Mouse (Mus musculus) spleen, postnatal 10 days (tissue): ENCODE measurements around the gene Plgrkt.
A peak's percentile ranks its signal among the peaks of the same experiment; 100 is the strongest.
"Not testable (repeated sequence)": the region's sequence is repeated elsewhere in the genome, so short reads cannot be mapped to it uniquely, and the experiment has no call there.

ENCODE experiments used
- DNase-seq, 2 experiments: peaks; one replicate each; pipeline ENCODE4 v3.0.0; 2021 to 2022; ENCODE audit warnings: low spot score in 2 of 2

Plgrkt gene

GRCm38 (mm10) chr19:29366969-29367622, at the start of gene Plgrkt, which contains the start of gene Cd274:
Gene Plgrkt, minus strand, starts transcription at chr19:29367390.
Gene Cd274, plus strand, starts transcription at chr19:29367455.
- DNase-seq = peak; percentile 75 to 92

DNA sequence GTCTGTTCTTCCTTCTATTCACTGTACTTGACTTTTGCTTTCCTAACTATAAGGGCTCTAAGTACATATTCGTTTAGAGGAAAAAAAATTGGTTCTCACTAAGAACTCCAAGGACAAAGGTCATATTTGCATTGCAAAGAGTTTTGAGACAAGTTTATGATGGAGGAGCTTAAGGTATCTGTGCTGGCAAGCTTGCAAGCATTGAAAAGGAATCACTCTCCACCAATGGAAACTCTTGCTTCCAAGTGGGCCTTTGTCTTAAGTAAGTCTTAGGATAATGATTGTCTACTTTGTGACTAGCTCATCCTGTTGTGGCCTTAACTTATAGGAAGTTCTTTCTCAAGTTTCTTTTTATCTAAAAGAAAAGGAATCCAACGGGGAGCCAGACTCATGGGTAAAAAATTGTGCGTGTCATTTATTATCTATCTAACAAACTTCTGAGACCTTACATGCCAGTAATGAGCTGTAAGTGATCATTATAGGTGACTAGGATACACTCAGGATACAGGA, 49.3 kb upstream of the Plgrkt start:
- no peak for DNase-seq

- not testable (repeated sequence) for DNase-seq
Measured at GRCm38 (mm10) chr19:29414917-29415316, 47.7 kb upstream of the Plgrkt start.

- DNase-seq = no peak
Measured at GRCm38 (mm10) chr19:29414513-29414912, 47.3 kb upstream of the Plgrkt start.

DNA sequence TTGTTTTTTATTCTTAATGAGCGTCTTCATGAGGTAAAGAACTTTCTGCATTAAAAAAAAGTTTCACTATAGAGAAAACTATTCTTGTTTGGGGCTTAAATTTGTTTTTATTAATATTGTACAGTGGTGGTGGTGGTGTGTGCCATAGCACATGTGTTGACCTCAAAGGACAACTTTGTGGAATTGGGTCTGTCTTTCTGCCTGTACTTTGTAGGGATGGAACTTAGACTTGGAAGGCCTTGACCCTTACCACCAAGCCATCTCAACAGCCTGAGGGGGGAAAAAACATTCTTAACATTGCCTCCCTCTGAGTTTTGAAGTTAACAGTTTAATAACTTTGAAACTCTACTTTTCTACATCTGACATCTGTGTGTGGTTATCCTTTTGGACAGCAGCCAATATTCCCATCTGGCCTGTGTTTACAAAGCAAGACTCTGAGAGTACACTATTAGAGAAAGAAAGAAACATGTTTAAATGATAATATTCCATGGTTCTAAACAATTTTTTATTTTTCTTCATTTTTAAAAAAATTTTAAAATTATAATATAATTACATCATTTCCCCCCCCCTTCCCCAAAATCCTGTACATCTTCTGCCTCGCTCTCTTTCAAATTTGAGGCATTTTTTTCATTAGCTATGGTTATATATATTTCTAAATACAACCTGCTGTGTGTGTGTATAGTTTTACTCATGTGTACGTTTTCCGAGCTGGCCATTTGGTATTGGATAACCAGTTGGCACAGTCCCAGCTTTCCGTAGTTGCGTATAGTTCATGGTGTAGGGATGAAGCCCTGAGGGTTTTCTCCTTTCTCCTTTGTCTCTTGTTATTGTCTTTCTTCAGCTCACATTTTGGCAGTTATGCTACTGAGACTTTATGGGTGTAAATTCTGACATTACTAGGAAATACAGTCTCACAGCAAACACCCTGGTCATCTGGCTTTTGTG, 45.6 kb upstream of the Plgrkt start:
- no peak for DNase-seq

GRCm38 (mm10) chr19:29410619-29411018, 43.4 kb upstream of the Plgrkt start, which contains the start of gene Pdcd1lg2:
Gene Pdcd1lg2, plus strand, starts transcription at chr19:29410919.
- DNase-seq = no peak

- no peak for DNase-seq
Measured at GRCm38 (mm10) chr19:29406042-29407017, 39.1 kb upstream of the Plgrkt start.

DNA sequence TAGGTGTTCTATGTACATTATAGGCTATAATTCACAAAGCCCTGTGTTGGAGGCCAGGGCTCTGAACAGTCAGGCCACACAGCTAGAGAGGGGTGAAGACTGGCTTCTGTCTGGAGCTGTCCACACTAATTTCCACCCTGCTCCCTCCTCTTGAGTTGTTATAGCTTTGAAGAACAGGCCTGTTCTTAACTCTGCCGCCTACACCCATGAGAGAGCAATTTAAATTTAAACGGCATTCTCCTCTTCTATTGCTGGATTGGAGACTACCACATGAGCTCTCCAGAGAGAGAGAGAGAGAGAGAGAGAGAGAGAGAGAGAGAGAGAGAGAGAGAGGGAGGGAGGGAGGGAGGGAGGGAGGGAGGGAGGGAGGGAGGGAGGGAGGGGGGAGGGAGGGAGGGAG, 38.2 kb upstream of the Plgrkt start:
- no peak for DNase-seq

DNA sequence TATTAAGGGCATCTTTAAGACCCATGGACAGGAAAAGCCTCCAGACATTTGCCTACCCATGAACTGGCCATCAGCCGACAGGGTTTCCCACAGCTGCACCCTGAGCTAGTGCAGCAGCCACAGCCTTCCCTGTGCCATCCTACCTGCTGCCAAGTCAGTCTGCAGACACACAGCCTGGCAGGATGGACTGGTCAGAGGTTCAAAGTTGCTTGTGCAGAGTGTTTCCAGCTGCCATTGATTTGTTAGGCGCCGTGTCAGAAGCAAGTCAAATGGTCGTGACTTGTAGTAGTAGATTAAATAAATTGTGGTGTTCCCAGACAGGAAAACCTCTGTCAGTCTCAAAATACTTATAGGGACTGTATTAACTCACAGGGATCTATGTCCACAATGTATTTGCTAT, 36.1 kb upstream of the Plgrkt start:
- DNase-seq = no peak

DNA sequence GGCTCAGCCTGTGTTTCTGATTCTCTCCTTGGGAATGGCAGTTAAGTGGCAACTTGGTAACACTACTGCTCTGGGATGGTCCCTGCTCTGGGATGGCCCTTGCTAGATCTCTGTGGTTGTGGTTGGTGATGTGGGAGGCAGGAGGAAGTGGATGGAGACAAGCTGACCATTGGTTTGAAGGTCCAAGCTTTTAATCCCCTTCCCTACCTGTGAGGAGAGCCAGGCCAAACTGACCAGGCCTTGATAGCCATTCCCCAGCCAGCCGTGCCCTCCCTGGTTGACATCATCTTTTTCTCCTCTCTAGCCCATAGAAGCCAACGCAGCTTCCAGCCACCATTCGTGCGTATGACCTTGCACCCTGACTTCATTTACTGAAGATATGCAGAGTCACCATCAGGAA, 35.4 kb upstream of the Plgrkt start:
- DNase-seq = no peak

- no peak for DNase-seq
Measured at GRCm38 (mm10) chr19:29400466-29400865, 33.3 kb upstream of the Plgrkt start.

GRCm38 (mm10) chr19:29399786-29400185, 32.6 kb upstream of the Plgrkt start:
- DNase-seq = no peak

DNA sequence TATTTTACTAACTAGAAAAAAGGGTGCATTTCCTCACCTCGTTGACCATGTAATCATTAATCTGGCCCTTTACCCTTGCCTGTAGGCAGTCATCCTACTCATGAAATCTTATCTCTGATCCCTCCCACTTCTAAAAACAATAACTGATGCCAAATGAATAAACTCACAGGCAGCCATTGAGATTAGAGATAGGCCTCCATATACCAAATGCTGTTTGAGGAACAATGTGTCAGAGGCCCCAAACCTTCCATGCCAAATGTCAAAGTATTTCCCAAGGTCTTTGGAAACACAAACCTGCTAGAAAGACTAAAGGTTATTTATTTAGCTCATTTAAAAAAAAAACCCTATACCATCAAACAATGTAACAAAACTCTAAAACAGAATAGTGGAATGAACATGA, 29.2 kb upstream of the Plgrkt start:
- no peak for DNase-seq

GRCm38 (mm10) chr19:29394721-29395120, 27.5 kb upstream of the Plgrkt start:
- DNase-seq = no peak

DNA sequence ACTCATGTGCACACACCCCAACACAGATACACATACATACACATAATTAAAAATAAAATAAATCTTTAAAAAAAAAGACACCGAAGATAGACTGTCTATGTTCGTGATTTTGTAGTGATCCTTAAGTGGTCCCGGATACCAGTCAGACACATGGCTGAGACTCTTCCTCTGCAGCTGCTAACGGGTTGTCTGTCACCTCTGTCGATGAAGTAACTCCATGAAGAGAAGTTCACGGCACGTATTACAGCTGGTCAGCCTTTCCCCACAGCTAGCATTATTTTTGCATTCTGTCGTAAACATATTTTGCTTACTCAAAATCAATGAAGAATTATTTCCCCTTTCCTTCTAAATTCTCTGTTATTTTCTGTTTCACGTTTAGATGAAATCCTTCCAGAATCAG, 26.1 kb upstream of the Plgrkt start:
- DNase-seq = no peak

GRCm38 (mm10) chr19:29391279-29391678, 24.1 kb upstream of the Plgrkt start:
- DNase-seq = no peak

DNA sequence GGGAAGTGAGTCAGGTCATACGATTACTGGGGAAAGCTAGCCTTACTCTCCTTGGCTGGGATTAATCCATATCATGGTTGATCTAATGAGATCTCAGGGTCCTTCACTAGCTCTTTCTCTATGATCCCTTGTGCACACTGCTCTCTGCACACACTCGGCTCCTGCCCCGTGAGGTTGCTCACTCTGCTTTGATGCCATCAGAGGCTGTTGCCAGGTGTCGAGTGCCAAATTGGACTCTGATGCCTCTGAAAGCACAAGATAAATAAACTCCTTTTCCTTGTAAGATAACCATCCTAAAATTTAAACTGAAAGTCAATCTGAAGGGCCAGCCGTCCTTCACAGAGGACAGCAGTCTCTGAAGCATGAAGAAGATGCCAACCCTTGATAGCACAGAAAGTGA, 23.3 kb upstream of the Plgrkt start:
- DNase-seq = no peak

GRCm38 (mm10) chr19:29388818-29389217, 21.6 kb upstream of the Plgrkt start:
- DNase-seq = no peak

GRCm38 (mm10) chr19:29385822-29386221, 18.6 kb upstream of the Plgrkt start:
- DNase-seq = no peak

- no peak for DNase-seq
Measured at GRCm38 (mm10) chr19:29384994-29385393, 17.8 kb upstream of the Plgrkt start.

- no peak for DNase-seq
Measured at GRCm38 (mm10) chr19:29384412-29384811, 17.2 kb upstream of the Plgrkt start.
